Comparison of ENCODE assay signal across 10 mouse cellular contexts in the genomic region with DNA sequence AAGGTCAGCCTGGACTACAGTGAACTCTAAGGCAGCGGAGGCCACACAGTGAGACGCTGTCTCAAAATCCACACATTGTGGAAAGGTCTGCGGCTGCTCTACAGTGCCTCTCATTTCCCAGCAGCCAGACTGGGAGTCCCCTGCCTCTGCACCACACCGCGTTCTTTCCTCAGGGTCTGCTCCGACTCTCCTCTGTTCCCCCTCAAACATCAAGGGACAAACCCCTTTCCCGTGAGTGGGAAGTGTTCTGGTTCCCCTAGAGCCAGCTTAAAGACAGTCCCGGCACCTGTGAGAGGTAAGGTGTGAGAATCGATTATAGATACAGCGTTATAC. TPM values are rescaled to one million over a fixed set of nuclear protein-coding genes. Genes with fewer than 3 reads are reported as not detected.
DNase-seq lines count a peak whose midpoint lies in the region; ATAC-seq and TF ChIP-seq lines count a peak whose summit lies in the region.
"Had no signal": no experiment of that assay in that cellular context is flagged by ENCODE, and none has a peak within 500 bp of the region (broad histone marks: within the 10 kb centered on the region; RNA-seq: fewer than 3 reads in every experiment).

No protein-coding gene starts in this region.

- H3K27me3 ChIP-seq in heart, embryonic 12.5 days (replicated peaks): peaks cover 2% of the 10 kb centered on the region; the same call in 1 of the 2 replicates
- no peaks in the 10 kb centered on the region for H3K27me3 ChIP-seq in lung, postnatal 0 days (replicated peaks; ENCODE audit: insufficient read depth, low read length)
- H3K27me3 ChIP-seq in erythroblast, embryonic 14.5 days (ENCODE audit: control insufficient read depth): peaks cover 36% of the 10 kb centered on the region
- H3K27me3 ChIP-seq in neural tube, embryonic 13.5 days: peaks cover 46% of the 10 kb centered on the region

- H3K36me3 ChIP-seq in heart, embryonic 12.5 days: 0 out of 2 replicates have a peak, but pooled peaks cover 5% of the 10 kb centered on the region
- H3K36me3 ChIP-seq in lung, postnatal 0 days (ENCODE audit: insufficient read depth, low read length): no peaks in the 10 kb centered on the region
- H3K36me3 ChIP-seq in erythroblast, embryonic 14.5 days (ENCODE audit: control insufficient read depth): no peaks in the 10 kb centered on the region
- no peaks in the 10 kb centered on the region for H3K36me3 ChIP-seq in neural tube, embryonic 13.5 days
- H3K36me3 ChIP-seq: forebrain, embryonic 12.5 days had no signal

- peak overlapping the region; percentile 44 for H3K4me3 ChIP-seq in heart, embryonic 12.5 days
- H3K4me3 ChIP-seq in lung, postnatal 0 days (ENCODE audit: low read depth, low read length): peak overlapping the region; percentile 36
- H3K4me3 ChIP-seq in erythroblast, embryonic 14.5 days (replicated peaks): peak overlapping the region; percentile 42
- H3K4me3 ChIP-seq in neural tube, embryonic 13.5 days: peak overlapping the region; percentile 6; the same call in 1 of the 2 replicates
- H3K4me3 ChIP-seq: forebrain, embryonic 12.5 days; myocyte had no signal

- ATAC-seq in heart, embryonic 12.5 days (ENCODE audit: insufficient number of reproducible peaks, low FRiP score): no peak
- no peak for ATAC-seq in lung, postnatal 0 days
- no peak for ATAC-seq in neural tube, embryonic 13.5 days (ENCODE audit: low read depth)

- peak overlapping the region; percentile 62 for H3K4me2 ChIP-seq in heart, embryonic 12.5 days
- H3K4me2 ChIP-seq in lung, postnatal 0 days (replicated peaks; ENCODE audit: low read depth, low read length): peak overlapping the region; percentile 46
- H3K4me2 ChIP-seq in neural tube, embryonic 13.5 days: peak overlapping the region; percentile 19; the same call in 1 of the 2 replicates
- H3K4me2 ChIP-seq: forebrain, embryonic 12.5 days had no signal

- H3K27ac ChIP-seq in heart, embryonic 12.5 days (ENCODE audit: poor library complexity, severe bottlenecking): peak overlapping the region; percentile 78
- H3K27ac ChIP-seq in lung, postnatal 0 days (ENCODE audit: low read length): peak overlapping the region; percentile 78
- H3K27ac ChIP-seq in neural tube, embryonic 13.5 days (replicated peaks): no peak overlapping the region
- H3K27ac ChIP-seq: forebrain, embryonic 12.5 days had no signal

- 44% methylated on average over 10 of the region's 10 CpGs for WGBS in heart, embryonic 12.5 days
- 42% methylated on average over 10 of the region's 10 CpGs for WGBS in lung, postnatal 0 days
- WGBS in neural tube, embryonic 13.5 days: 67% methylated on average over 10 of the region's 10 CpGs

- TF ChIP-seq EP300 in lung, postnatal 0 days (IDR thresholded peaks at IDR 0.05): no peak

- peak overlapping the region; percentile 57 for H3K9ac ChIP-seq in heart, embryonic 12.5 days
- 0 out of 2 replicates have a peak overlapping the region, but pooled peaks have one; percentile 20 for H3K9ac ChIP-seq in lung, postnatal 0 days (replicated peaks; ENCODE audit: low read depth)
- no peak overlapping the region; the same call in 1 of the 2 replicates for H3K9ac ChIP-seq in neural tube, embryonic 13.5 days
- H3K9ac ChIP-seq: forebrain, embryonic 12.5 days had no signal

- TF ChIP-seq CTCF in lung, postnatal 0 days (IDR thresholded peaks at IDR 0.05): no peak

- H3K4me1 ChIP-seq in heart, embryonic 12.5 days (replicated peaks): peaks cover 40% of the 10 kb centered on the region
- H3K4me1 ChIP-seq in lung, postnatal 0 days (ENCODE audit: insufficient read depth, low read depth, low read length): peaks cover 9% of the 10 kb centered on the region; the same call in 1 of the 2 replicates
- peaks cover 35% of the 10 kb centered on the region for H3K4me1 ChIP-seq in erythroblast, embryonic 14.5 days (ENCODE audit: control insufficient read depth)
- H3K4me1 ChIP-seq in neural tube, embryonic 13.5 days (replicated peaks): peaks cover 15% of the 10 kb centered on the region

- intact Hi-C loops in heart, postnatal 10 days (cut with DNase I): no loop called here

- no peaks in the 10 kb centered on the region for H3K9me3 ChIP-seq in heart, embryonic 12.5 days (replicated peaks)
- no peaks in the 10 kb centered on the region for H3K9me3 ChIP-seq in lung, postnatal 0 days (ENCODE audit: low read length)
- no peaks in the 10 kb centered on the region for H3K9me3 ChIP-seq in erythroblast, embryonic 14.5 days (ENCODE audit: control insufficient read depth, low read length)
- H3K9me3 ChIP-seq in neural tube, embryonic 13.5 days: no peaks in the 10 kb centered on the region
- H3K9me3 ChIP-seq: forebrain, embryonic 12.5 days had no signal

- DNase-seq in heart, postnatal 10 days: no peak
- DNase-seq in lung, postnatal 0 days (ENCODE audit: low spot score): no peak
- no peak for DNase-seq in lung, postnatal 4 days
- DNase-seq in right cerebral cortex, postnatal 4 days: no peak
- no peak for DNase-seq in layer of hippocampus, adult 18-20 months (ENCODE audit: low spot score in 2 of 2)

RNA-seq across cellular contexts. Expression of gene Abi3, which starts 0.8 kb away (rescaled TPM):
- polyA plus RNA-seq in heart, embryonic 12.5 days (2016; fragmentation: Nextera tagmentation; extraction: Ambion mirVana): 22.3 and 26.0 TPM in 2 replicates
- 10 to 100 TPM; 16.2 to 21.1 TPM for total RNA-seq in heart, postnatal 10 days (2021)
- 29.4 and 33.3 TPM in 2 replicates for polyA plus RNA-seq in lung, postnatal 0 days (2015; fragmentation: Nextera tagmentation; extraction: Ambion mirVana)
- 0.61 and 1.0 TPM in 2 replicates for polyA plus RNA-seq in erythroblast, embryonic 14.5 days (2012)
- 2.5 and 2.6 TPM in 2 replicates for polyA plus RNA-seq in neural tube, embryonic 13.5 days (2015; fragmentation: Nextera tagmentation; extraction: Ambion mirVana)
- total RNA-seq in layer of hippocampus, adult 18-20 months (2021): 1 to 10 TPM; 6.1 to 6.6 TPM

RNA-seq across cellular contexts. Expression of gene Gngt2, which starts 4.4 kb away (rescaled TPM):
- polyA plus RNA-seq in heart, embryonic 12.5 days (2016; fragmentation: Nextera tagmentation; extraction: Ambion mirVana): 39.1 and 39.2 TPM in 2 replicates
- 10 to 100 TPM; 24.7 to 26.0 TPM for total RNA-seq in heart, postnatal 10 days (2021)
- polyA plus RNA-seq in lung, postnatal 0 days (2015; fragmentation: Nextera tagmentation; extraction: Ambion mirVana): 62.5 and 75.9 TPM in 2 replicates
- 0.18 and 0.59 TPM in 2 replicates for polyA plus RNA-seq in erythroblast, embryonic 14.5 days (2012)
- polyA plus RNA-seq in neural tube, embryonic 13.5 days (2015; fragmentation: Nextera tagmentation; extraction: Ambion mirVana): 3.2 and 4.6 TPM in 2 replicates
- total RNA-seq in layer of hippocampus, adult 18-20 months (2021): 1 to 10 TPM; 2.0 to 5.1 TPM

RNA-seq across cellular contexts. Expression of gene Phospho1, which starts 17.2 kb away (rescaled TPM):
- polyA plus RNA-seq in heart, embryonic 12.5 days (2016; fragmentation: Nextera tagmentation; extraction: Ambion mirVana): 0.65 and 0.66 TPM in 2 replicates
- 100 to 1,000 TPM; 129 to 148 TPM for total RNA-seq in heart, postnatal 10 days (2021)
- polyA plus RNA-seq in lung, postnatal 0 days (2015; fragmentation: Nextera tagmentation; extraction: Ambion mirVana): 1.3 and 1.6 TPM in 2 replicates
- polyA plus RNA-seq in erythroblast, embryonic 14.5 days (2012): 161 and 210 TPM in 2 replicates
- polyA plus RNA-seq in neural tube, embryonic 13.5 days (2015; fragmentation: Nextera tagmentation; extraction: Ambion mirVana): not detected in 2 replicates
- 10 to 100 TPM; 48.7 to 52.6 TPM for total RNA-seq in layer of hippocampus, adult 18-20 months (2021)
- polyA plus RNA-seq: forebrain, embryonic 12.5 days had no signal

Comparison
In these comparisons a context has a peak if more than half of its experiments do, and no peak if none do; other contexts are left out.
1. RNA of gene Phospho1, which starts 17.2 kb away (polyA plus RNA-seq): 161 to 210 TPM in erythroblast, embryonic 14.5 days; 1.3 to 1.6 TPM in lung, postnatal 0 days, 0.65 to 0.66 TPM in heart, embryonic 12.5 days and not detected in neural tube, embryonic 13.5 days; every median in the first group is over 10 times any median in the second.
2. Peak in every context shown above with its lines, with median percentiles within 50 percentile points of each other: H3K4me2 ChIP-seq and H3K4me3 ChIP-seq.